ENCODE assay signal across 7 mouse cellular contexts in genomic region chr10:93123957-93124613, GRCm38 (mm10). TPM values are rescaled to one million over a fixed set of nuclear protein-coding genes. Genes with fewer than 3 reads are reported as not detected.
DNase-seq lines count a peak whose midpoint lies in the region; ATAC-seq and TF ChIP-seq lines count a peak whose summit lies in the region.

No protein-coding gene starts in this region.

- peak; percentile 88 for TF ChIP-seq POLR2A in CH12.LX (IDR thresholded peaks at IDR 0.05; ENCODE audit: low read depth, low read length)

- H3K79me2 ChIP-seq in CH12.LX (replicated peaks; ENCODE audit: control insufficient read depth, extremely low read depth, insufficient read depth, poor library complexity, severe bottlenecking), result no peaks in the 10 kb centered on the region

- dilution Hi-C loops in CH12.LX (cut with MboI; ENCODE audit: extremely low pct_ligation_motif_present, extremely low pct_unique_long_range_greater_than_20kb, low sequenced_read_pairs), result no loop called here

- H3K27me3 ChIP-seq in CH12.LX (replicated peaks), result no peaks in the 10 kb centered on the region
- H3K27me3 ChIP-seq in embryonic facial prominence, embryonic 15.5 days, result no peaks in the 10 kb centered on the region
- no peaks in the 10 kb centered on the region for H3K27me3 ChIP-seq in liver, embryonic 11.5 days (replicated peaks; ENCODE audit: control insufficient read depth, insufficient read depth, low read length)

- H3K27ac ChIP-seq in CH12.LX (ENCODE audit: insufficient read depth, low read depth), result peak overlapping the region; percentile 51; the same call in 1 of the 2 replicates
- 0 out of 2 replicates have a peak overlapping the region, but pooled peaks have one; percentile 22 for H3K27ac ChIP-seq in embryonic facial prominence, embryonic 15.5 days (replicated peaks)
- H3K27ac ChIP-seq in liver, embryonic 11.5 days (ENCODE audit: low read depth, low read length), result peak overlapping the region; percentile 77

- peaks cover 0 to 16% of the 10 kb centered on the region in 2 experiments; a peak in 2 of 4 replicates for H3K4me1 ChIP-seq in CH12.LX (ENCODE audit: control insufficient read depth in 1 of 2, insufficient read depth in 2 of 2)
- 0 out of 2 replicates have a peak, but pooled peaks cover 3% of the 10 kb centered on the region for H3K4me1 ChIP-seq in embryonic facial prominence, embryonic 15.5 days
- peaks cover 21% of the 10 kb centered on the region; the same call in 1 of the 2 replicates for H3K4me1 ChIP-seq in liver, embryonic 11.5 days (replicated peaks; ENCODE audit: control insufficient read depth, insufficient read depth, low read length)

- no peaks in the 10 kb centered on the region for H3K36me3 ChIP-seq in CH12.LX (replicated peaks in 1 of 2; ENCODE audit: control insufficient read depth in 1 of 2, insufficient read depth in 1 of 2, low read length in 1 of 2)
- H3K36me3 ChIP-seq in embryonic facial prominence, embryonic 15.5 days, result no peaks in the 10 kb centered on the region
- H3K36me3 ChIP-seq in liver, embryonic 11.5 days (ENCODE audit: control insufficient read depth, insufficient read depth, low read length), result no peaks in the 10 kb centered on the region

- in situ Hi-C loops in CH12.LX (cut with MboI; ENCODE audit: low pct_ligation_motif_present, low pct_unique_long_range_greater_than_20kb, low sequenced_read_pairs), result no loop called here

- intact Hi-C loops in heart, postnatal 36 days (cut with DNase I), result loop anchor here (2.0 kb wide), 1 partner anchor 25 kb away; no protein-coding TSS in a partner anchor

- DNase-seq in 416B (ENCODE audit: low read depth), result peak; percentile 100
- peak; percentile 93 for DNase-seq in CH12.LX (ENCODE audit: extremely low read depth)
- peak; percentile 61 to 65 for DNase-seq in heart, postnatal 36 days
- DNase-seq in liver, embryonic 11.5 days (ENCODE audit: low spot score), result peak; percentile 41
- no peak for DNase-seq in adipocyte (ENCODE audit: low spot score)

- no peak; the same call in 1 of the 2 replicates for TF ChIP-seq RAD21 in CH12.LX (IDR thresholded peaks at IDR 0.05; ENCODE audit: low read depth, low read length)

- 49% methylated on average over 12 of the region's 12 CpGs for WGBS in embryonic facial prominence, embryonic 15.5 days
- WGBS in liver, embryonic 11.5 days, result 29% methylated on average over 12 of the region's 12 CpGs

- H3K9me3 ChIP-seq in CH12.LX (replicated peaks; ENCODE audit: low read length), result no peaks in the 10 kb centered on the region
- H3K9me3 ChIP-seq in embryonic facial prominence, embryonic 15.5 days (replicated peaks), result no peaks in the 10 kb centered on the region
- H3K9me3 ChIP-seq in liver, embryonic 11.5 days (ENCODE audit: control insufficient read depth, low read length), result no peaks in the 10 kb centered on the region

- TF ChIP-seq EP300 in CH12.LX (IDR thresholded peaks at IDR 0.05; ENCODE audit: low read length), result peak; percentile 59

- H3K9ac ChIP-seq in CH12.LX (ENCODE audit: insufficient read depth, low read depth), result peak overlapping the region; percentile 87
- no peak overlapping the region for H3K9ac ChIP-seq in embryonic facial prominence, embryonic 15.5 days
- peak overlapping the region; percentile 42 for H3K9ac ChIP-seq in liver, embryonic 11.5 days (ENCODE audit: low read depth, low read length)

- ATAC-seq in embryonic facial prominence, embryonic 15.5 days (ENCODE audit: insufficient number of reproducible peaks, low FRiP score, low TSS enrichment, low read depth), result no peak
- peak; percentile 56 for ATAC-seq in liver, embryonic 11.5 days (replicated peaks; ENCODE audit: low FRiP score)
- ATAC-seq in neutrophil, adult 5-6 weeks (ENCODE audit: extremely low read depth, insufficient number of reproducible peaks, low FRiP score, poor library complexity, severe bottlenecking), result peak; percentile 97

- peak overlapping the region; percentile 59 to 75 (median 62) for H3K4me3 ChIP-seq in CH12.LX (replicated peaks in 1 of 3; ENCODE audit: low read depth in 2 of 3, low read length in 2 of 3, poor library complexity in 1 of 3)
- no peak overlapping the region for H3K4me3 ChIP-seq in embryonic facial prominence, embryonic 15.5 days (replicated peaks)
- H3K4me3 ChIP-seq in liver, embryonic 11.5 days (ENCODE audit: low read depth, low read length), result peak overlapping the region; percentile 28

- no peak for TF ChIP-seq CTCF in CH12.LX (conservative IDR thresholded peaks at IDR 0.05 in 1 of 2, IDR thresholded peaks at IDR 0.05 in 1 of 2; ENCODE audit: low read depth in 2 of 2, low read length in 2 of 2)

- peak overlapping the region; percentile 63 for H3K4me2 ChIP-seq in CH12.LX (ENCODE audit: insufficient read depth, low read depth, poor library complexity, severe bottlenecking)
- H3K4me2 ChIP-seq in embryonic facial prominence, embryonic 15.5 days (replicated peaks), result no peak overlapping the region
- H3K4me2 ChIP-seq in liver, embryonic 11.5 days, result peak overlapping the region; percentile 60

TF ChIP-seq in CH12.LX, 34 proteins besides CTCF, POLR2A, EP300 and RAD21 (continues in another document):
- TF ChIP-seq E2F4 (IDR thresholded peaks at IDR 0.05; ENCODE audit: insufficient replicate concordance, low read depth, low read length), result no peak
- peak; percentile 34; the same call in 1 of the 2 replicates for TF ChIP-seq BHLHE40 (IDR thresholded peaks at IDR 0.05; ENCODE audit: low read depth, low read length)
- TF ChIP-seq SMC3 (IDR thresholded peaks at IDR 0.05; ENCODE audit: low read depth, low read length), result no peak
- TF ChIP-seq MAFK (IDR thresholded peaks at IDR 0.05; ENCODE audit: insufficient replicate concordance, low read length), result no peak
- TF ChIP-seq USF2 (conservative IDR thresholded peaks at IDR 0.05; ENCODE audit: low read depth, low read length), result no peak
- TF ChIP-seq MAZ (IDR thresholded peaks at IDR 0.05; ENCODE audit: low read depth, low read length), result peak; percentile 46; the same call in 1 of the 2 replicates
- TF ChIP-seq ZC3H11A (IDR thresholded peaks at IDR 0.05; ENCODE audit: low read depth, low read length), result no peak
- peak; percentile 82 for TF ChIP-seq ZMIZ1 (IDR thresholded peaks at IDR 0.05; ENCODE audit: low read depth, low read length)
- TF ChIP-seq SIN3A (IDR thresholded peaks at IDR 0.05; ENCODE audit: low read length), result peak; percentile 87
- no peak for TF ChIP-seq USF1 (IDR thresholded peaks at IDR 0.05; ENCODE audit: low read depth, low read length)
- TF ChIP-seq MAX (IDR thresholded peaks at IDR 0.05; ENCODE audit: low read length), result peak; percentile 54; the same call in 1 of the 2 replicates
- peak; percentile 76 for TF ChIP-seq TCF12 (IDR thresholded peaks at IDR 0.05; ENCODE audit: low read depth, low read length)
- no peak for TF ChIP-seq NRF1 (IDR thresholded peaks at IDR 0.05; ENCODE audit: low read depth, low read length)
- peak; percentile 87 for TF ChIP-seq NELFE (IDR thresholded peaks at IDR 0.05; ENCODE audit: low read depth, low read length)
- TF ChIP-seq HCFC1 (IDR thresholded peaks at IDR 0.05; ENCODE audit: low read depth, low read length), result peak; percentile 69
- TF ChIP-seq MXI1 (IDR thresholded peaks at IDR 0.05; ENCODE audit: low read depth, low read length), result no peak
- peak; percentile 71 for TF ChIP-seq GABPA (IDR thresholded peaks at IDR 0.05; ENCODE audit: insufficient replicate concordance, low read depth, low read length)
- TF ChIP-seq JUND (conservative IDR thresholded peaks at IDR 0.05; ENCODE audit: low read depth, low read length), result peak; percentile 85
- no peak for TF ChIP-seq KAT2A (IDR thresholded peaks at IDR 0.05; ENCODE audit: insufficient replicate concordance, low read length)
- no peak for TF ChIP-seq PAX5 (IDR thresholded peaks at IDR 0.05; ENCODE audit: low read length)
- peak; percentile 85 for TF ChIP-seq TBP (conservative IDR thresholded peaks at IDR 0.05; ENCODE audit: low read depth, low read length)
- no peak for TF ChIP-seq ZKSCAN1 (IDR thresholded peaks at IDR 0.05; ENCODE audit: borderline replicate concordance, low read depth, low read length)
- TF ChIP-seq MEF2A (IDR thresholded peaks at IDR 0.05; ENCODE audit: borderline replicate concordance, low read depth, low read length), result peak; percentile 66
- TF ChIP-seq RCOR1 (conservative IDR thresholded peaks at IDR 0.05; ENCODE audit: low read depth, low read length), result 0 out of 2 replicates have a peak, but pooled peaks have one; percentile 35
- no peak for TF ChIP-seq UBTF (IDR thresholded peaks at IDR 0.05; ENCODE audit: low read depth, low read length)
- TF ChIP-seq JUN (IDR thresholded peaks at IDR 0.05; ENCODE audit: insufficient read depth, low read depth, low read length), result peak; percentile 82
- no peak for TF ChIP-seq ZNF384 (IDR thresholded peaks at IDR 0.05; ENCODE audit: low read depth, low read length)
- TF ChIP-seq CHD1 (IDR thresholded peaks at IDR 0.05; ENCODE audit: low read depth, low read length), result 0 out of 2 replicates have a peak, but pooled peaks have one; percentile 54
- peak; percentile 69 for TF ChIP-seq IRF4 (IDR thresholded peaks at IDR 0.05; ENCODE audit: low read depth, low read length)
- peak; percentile 76 for TF ChIP-seq ELF1 (IDR thresholded peaks at IDR 0.05; ENCODE audit: low read depth, low read length)
- TF ChIP-seq CHD2 (IDR thresholded peaks at IDR 0.05; ENCODE audit: low read length), result no peak
- TF ChIP-seq ETS1 (conservative IDR thresholded peaks at IDR 0.05; ENCODE audit: low read depth, low read length), result peak; percentile 86
- peak; percentile 83; the same call in 1 of the 2 replicates for TF ChIP-seq POLR2AphosphoS2 (IDR thresholded peaks at IDR 0.05; ENCODE audit: low read depth, low read length)

RNA-seq across cellular contexts. Expression of gene Cdk17, which starts 36.6 kb away (rescaled TPM):
- total RNA-seq in CH12.LX (2012; rRNA removed), result 26.4 and 28.5 TPM in 2 replicates
- total RNA-seq in CH12.LX (2014; rRNA removed), result 51.3 and 53.9 TPM in 2 replicates
- polyA plus RNA-seq in CH12.LX (2012; ENCODE audit: insufficient read length, low read depth), result 20.0 and 23.4 TPM in 2 replicates
- 16.8 and 17.5 TPM in 2 replicates for polyA plus RNA-seq in embryonic facial prominence, embryonic 15.5 days (2015; fragmentation: Nextera tagmentation; extraction: Ambion mirVana)
- total RNA-seq in heart, postnatal 36 days (2021), result 10 to 100 TPM; 14.3 to 16.8 TPM
- polyA plus RNA-seq in liver, embryonic 11.5 days (2014; fragmentation: Nextera tagmentation; extraction: Ambion mirVana), result 23.1 and 23.7 TPM in 2 replicates
- 122 and 126 TPM in 2 replicates for total RNA-seq in neutrophil, adult 5-6 weeks (2017)

RNA-seq across cellular contexts. Expression of gene Cfap54, which starts 42.7 kb away (rescaled TPM):
- total RNA-seq in CH12.LX (2012; rRNA removed) (0.38 and 0.84 TPM in 2 replicates), CH12.LX (2014; rRNA removed) (0.73 and 1.3 TPM in 2 replicates)
- 1.3 TPM in 2 replicates for polyA plus RNA-seq in CH12.LX (2012; ENCODE audit: insufficient read length, low read depth)
- polyA plus RNA-seq in embryonic facial prominence, embryonic 15.5 days (2015; fragmentation: Nextera tagmentation; extraction: Ambion mirVana), result 2.1 and 3.3 TPM in 2 replicates
- under 1 TPM; 0.50 to 0.79 TPM for total RNA-seq in heart, postnatal 36 days (2021)
- polyA plus RNA-seq in liver, embryonic 11.5 days (2014; fragmentation: Nextera tagmentation; extraction: Ambion mirVana), result 0.11 and 0.12 TPM in 2 replicates
- total RNA-seq in neutrophil, adult 5-6 weeks (2017), result 1.9 and 2.1 TPM in 2 replicates

Comparison
In these comparisons a context has a peak if more than half of its experiments do, and no peak if none do; other contexts are left out.
1. H3K27ac ChIP-seq: peak in every context shown above with its lines; median percentile 77 in liver, embryonic 11.5 days; 51 in CH12.LX; 22 in embryonic facial prominence, embryonic 15.5 days.